Mouse (Mus musculus) heart, adult 11 months (tissue): ENCODE results near the gene Gm49333.

Source experiments
- DNase-seq: peaks from one replicate; pipeline ENCODE4 v3.0.0; 2022

The Gm49333 gene

GRCm38 (mm10) chr16:20691617-20692016 lies 80.2 kb downstream of the Gm49333 start:
- no peak for DNase-seq

GRCm38 (mm10) chr16:20692241-20692965 lies 81.0 kb downstream of the Gm49333 start:
- peak; percentile 95 for DNase-seq

- peak; percentile 99 for DNase-seq
Observed at GRCm38 (mm10) chr16:20693111-20693701, 81.8 kb downstream of the Gm49333 start, which contains the start of gene Fam131a. Gene Fam131a (plus strand): TSS chr16:20693241.

DNA sequence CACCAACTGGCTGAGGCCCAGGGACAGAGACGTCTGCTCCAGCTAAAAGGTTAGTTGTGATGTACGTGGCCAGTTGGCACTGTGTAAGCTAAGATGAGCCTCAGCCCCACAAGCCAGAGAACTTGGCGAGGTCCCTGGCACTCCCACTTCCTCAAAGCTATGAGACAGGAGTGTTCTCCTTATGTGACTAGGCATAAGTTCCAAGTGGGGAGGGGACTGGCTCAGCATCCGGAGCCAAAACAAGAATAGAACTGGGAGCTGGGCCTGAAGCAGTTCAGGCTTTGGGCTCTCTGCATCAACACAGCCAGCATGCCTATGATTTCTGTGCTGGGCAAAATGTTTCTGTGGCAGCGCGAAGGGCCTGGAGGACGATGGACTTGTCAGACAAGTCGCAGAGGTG lies 83.4 kb downstream of the Gm49333 start:
- DNase-seq, result peak; percentile 98
